9 mouse cellular contexts compared by ENCODE assay signal in genomic region chr8:115650110-115650521, GRCm38 (mm10). TPM values are rescaled to one million over a fixed set of nuclear protein-coding genes. Genes with fewer than 3 reads are reported as not detected.
DNase-seq lines count a peak whose midpoint lies in the region; ATAC-seq and TF ChIP-seq lines count a peak whose summit lies in the region.
"Had no signal": no experiment of that assay in that cellular context is flagged by ENCODE, and none has a peak within 500 bp of the region (broad histone marks: within the 10 kb centered on the region; RNA-seq: fewer than 3 reads in every experiment).

No protein-coding gene starts in this region.

- no peaks in the 10 kb centered on the region for H3K36me3 ChIP-seq in kidney, embryonic 14.5 days (ENCODE audit: control insufficient read depth, insufficient read depth, low read length)
- H3K36me3 ChIP-seq in forebrain, postnatal 0 days (ENCODE audit: insufficient read depth): no peaks in the 10 kb centered on the region
- H3K36me3 ChIP-seq: limb, embryonic 15.5 days had no signal

- no peaks in the 10 kb centered on the region; the same call in 1 of the 2 replicates for H3K9me3 ChIP-seq in kidney, embryonic 14.5 days (ENCODE audit: control insufficient read depth, low read length)
- H3K9me3 ChIP-seq in forebrain, postnatal 0 days (ENCODE audit: low read length): no peaks in the 10 kb centered on the region
- H3K9me3 ChIP-seq: limb, embryonic 15.5 days had no signal

- TF ChIP-seq CTCF in forebrain, postnatal 0 days (IDR thresholded peaks at IDR 0.05; ENCODE audit: low read depth): no peak

- 71% methylated on average over 3 of the region's 3 CpGs for WGBS in kidney, embryonic 14.5 days
- WGBS in forebrain, postnatal 0 days: 80% methylated on average over 3 of the region's 3 CpGs

- no peak overlapping the region for H3K27ac ChIP-seq in kidney, embryonic 14.5 days (ENCODE audit: low read depth, low read length)
- no peak overlapping the region for H3K27ac ChIP-seq in forebrain, postnatal 0 days (ENCODE audit: low read depth, low read length)
- H3K27ac ChIP-seq: limb, embryonic 15.5 days had no signal

- no peak overlapping the region for H3K4me2 ChIP-seq in kidney, embryonic 14.5 days (replicated peaks; ENCODE audit: low read depth, low read length)
- no peak overlapping the region for H3K4me2 ChIP-seq in forebrain, postnatal 0 days (ENCODE audit: low read depth)
- H3K4me2 ChIP-seq: limb, embryonic 15.5 days had no signal

- no peaks in the 10 kb centered on the region for H3K27me3 ChIP-seq in kidney, embryonic 14.5 days (ENCODE audit: control insufficient read depth, insufficient read depth, low read length)
- H3K27me3 ChIP-seq in forebrain, postnatal 0 days (ENCODE audit: insufficient read depth, low read length): no peaks in the 10 kb centered on the region
- H3K27me3 ChIP-seq: limb, embryonic 15.5 days had no signal

- H3K9ac ChIP-seq in kidney, embryonic 14.5 days (ENCODE audit: low read depth, low read length): no peak overlapping the region
- H3K9ac ChIP-seq in forebrain, postnatal 0 days: no peak overlapping the region
- H3K9ac ChIP-seq: limb, embryonic 15.5 days had no signal

- intact Hi-C loops in heart, postnatal 25 days (cut with DNase I): no loop called here

- H3K4me3 ChIP-seq in kidney, embryonic 14.5 days (ENCODE audit: low read length): no peak overlapping the region
- no peak overlapping the region for H3K4me3 ChIP-seq in forebrain, postnatal 0 days (ENCODE audit: low read depth, low read length)
- H3K4me3 ChIP-seq: limb, embryonic 15.5 days had no signal

- peak; percentile 7 for DNase-seq in kidney, postnatal 14 days
- peak; percentile 23 to 55 for DNase-seq in frontal cortex, postnatal 10 days (ENCODE audit: low spot score in 2 of 2)
- peak; percentile 32 for DNase-seq in heart, postnatal 25 days (ENCODE audit: low spot score)
- no peak for DNase-seq in forebrain, postnatal 0 days
- DNase-seq in neural tube, embryonic 10.5 days (ENCODE audit: extremely low spot score, low spot score): no peak
- DNase-seq in cerebellum, adult 8-10 months: no peak

- no peak for ATAC-seq in kidney, embryonic 14.5 days (ENCODE audit: low FRiP score, low TSS enrichment)
- peak; percentile 34 for ATAC-seq in megakaryocyte progenitor cell, adult 5-6 weeks (replicated peaks; ENCODE audit: poor library complexity)
- no peak for ATAC-seq in forebrain, postnatal 0 days

- no peaks in the 10 kb centered on the region for H3K4me1 ChIP-seq in kidney, embryonic 14.5 days (ENCODE audit: control insufficient read depth, insufficient read depth, low read length)
- no peaks in the 10 kb centered on the region for H3K4me1 ChIP-seq in forebrain, postnatal 0 days (ENCODE audit: insufficient read depth)
- H3K4me1 ChIP-seq: limb, embryonic 15.5 days had no signal

RNA-seq across cellular contexts. Expression of gene Maf, which starts 57.5 kb away (rescaled TPM):
- polyA plus RNA-seq in kidney, embryonic 14.5 days (2014; fragmentation: Nextera tagmentation; extraction: Ambion mirVana): 11.0 and 12.7 TPM in 2 replicates
- total RNA-seq in heart, postnatal 25 days (2021): 1 to 10 TPM; 7.9 to 8.3 TPM
- total RNA-seq in megakaryocyte progenitor cell, adult 5-6 weeks (2015): 0.05 and 0.59 TPM in 2 replicates
- total RNA-seq in megakaryocyte progenitor cell, adult 5-6 weeks (2017): 0.04 and 0.41 TPM in 2 replicates
- 16.7 and 20.9 TPM in 2 replicates for total RNA-seq in forebrain, postnatal 0 days (2014; rRNA removed)
- 4.3 and 5.0 TPM in 2 replicates for polyA plus RNA-seq in forebrain, postnatal 0 days (2015; fragmentation: Nextera tagmentation; extraction: Ambion mirVana)

Comparison
In these comparisons a context has a peak if more than half of its experiments do, and no peak if none do; other contexts are left out.
1. DNase-seq: peak in kidney, postnatal 14 days (single experiment), frontal cortex, postnatal 10 days (2 of 2) and heart, postnatal 25 days (single experiment); none in forebrain, postnatal 0 days (single experiment), neural tube, embryonic 10.5 days (single experiment) and cerebellum, adult 8-10 months (single experiment).
2. RNA of gene Maf, which starts 57.5 kb away (total RNA-seq): 16.7 to 20.9 TPM in forebrain, postnatal 0 days and 7.9 to 8.3 TPM in heart, postnatal 25 days; 0.04 to 0.59 TPM in megakaryocyte progenitor cell, adult 5-6 weeks; every median in the first group is over 4 times any median in the second.